Mouse (Mus musculus) kidney, adult 2 months (tissue): ENCODE data around the gene Zc3h18. TPM values are rescaled to one million over a fixed set of nuclear protein-coding genes. Genes with fewer than 3 reads are reported as not detected.
A peak's percentile ranks its signal among the peaks of the same experiment; 100 is the strongest.

Source experiments
- DNase-seq: peaks from one replicate; pipeline ENCODE4 v3.0.0; 2021
- H3K27ac ChIP-seq: fragments of 200-500 bp; 2 replicates; pipeline ENCODE4 v1.5.1; 2012; ENCODE audit warnings: low read depth, low read length, control low read depth, inconsistent platforms; ENCODE audit not compliant: insufficient read depth
- H3K27me3 ChIP-seq: fragments of 200-500 bp; replicated peaks from 2 replicates; pipeline ENCODE4 v1.6.1; 2012; ENCODE audit warnings: mild to moderate bottlenecking, moderate library complexity, low read length, inconsistent platforms; ENCODE audit not compliant: control insufficient read depth, insufficient read depth
- H3K36me3 ChIP-seq: fragments of 200-500 bp; 2 replicates; pipeline ENCODE4 v1.6.1; 2012; ENCODE audit warnings: mild to moderate bottlenecking, moderate library complexity, low read length, inconsistent platforms; ENCODE audit not compliant: control insufficient read depth, insufficient read depth
- H3K4me1 ChIP-seq: fragments of 200-500 bp; 2 replicates; pipeline ENCODE4 v1.6.1; 2011; ENCODE audit warnings: low read length; ENCODE audit not compliant: control insufficient read depth, insufficient read depth
- H3K4me3 ChIP-seq: fragments of 200-500 bp; 2 replicates; pipeline ENCODE4 v1.5.1; 2011; ENCODE audit warnings: mild to moderate bottlenecking, low read depth, low read length, control low read depth; ENCODE audit not compliant: insufficient read depth
- CTCF ChIP-seq: fragments of 200-500 bp; conservative IDR thresholded peaks from 2 replicates; pipeline ENCODE4 v1.5.1; 2011; ENCODE audit warnings: low read depth, mild to moderate bottlenecking, control low read depth, low read length, moderate library complexity, mixed read lengths; ENCODE audit not compliant: insufficient read depth, insufficient read length
- POLR2A ChIP-seq: fragments of 200-500 bp; IDR thresholded peaks from one replicate; pipeline ENCODE4 v1.6.1; 2011; ENCODE audit warnings: low read depth, low read length, control low read depth
- WGBS: fragments of 180-500 bp; shearing (Covaris S2); methylation state at CpG from one replicate; pipeline ENCODE4 v1.1.7; 2018; 5-methylcytosine and 5-hydroxymethylcytosine counted together
- polyA plus RNA-seq: library from polyadenylated mRNA; depleted of rRNA; stranded (reverse); fragments of >200 nt; gene quantifications from 2 replicates; pipeline ENCODE4 v1.2.3, GENCODE M21; 2012

The Zc3h18 gene
- polyA plus RNA-seq, 1 experiment: 23.3 TPM

GRCm38 (mm10) chr8:122405146-122405805 lies 28.9 kb downstream of the Zc3h18 start:
- H3K27me3 ChIP-seq: no peaks in the 10 kb centered on the region

GRCm38 (mm10) chr8:122407678-122408077 lies 31.3 kb downstream of the Zc3h18 start:
- Histone ChIP-seq H3K27me3 (no peaks in the 10 kb centered on the region), H3K36me3 (peaks cover 5% of the 10 kb centered on the region), H3K4me1 (peaks cover 4% of the 10 kb centered on the region; the same call in 1 of the 2 replicates), H3K4me3 (no peak overlapping the region), H3K27ac (no peak overlapping the region)
- DNase-seq: no peak
- WGBS: 86% methylated on average over 7 of the region's 7 CpGs
- no peak for TF ChIP-seq CTCF
- TF ChIP-seq POLR2A: no peak

More at GRCm38 (mm10) chr8:122405146-122405805, 28.9 kb downstream of the Zc3h18 start:
- WGBS: 54% methylated on average over 9 of the region's 9 CpGs
- TF ChIP-seq POLR2A: no peak
- TF ChIP-seq CTCF: no peak
- peaks cover 4% of the 10 kb centered on the region; the same call in 1 of the 2 replicates for H3K4me1 ChIP-seq
- peaks cover 7% of the 10 kb centered on the region; the same call in 1 of the 2 replicates for H3K36me3 ChIP-seq
- no peak overlapping the region for H3K4me3 ChIP-seq
- no peak overlapping the region for H3K27ac ChIP-seq
- DNase-seq: peak; percentile 86

GRCm38 (mm10) chr8:122414311-122414710 lies 37.9 kb downstream of the Zc3h18 start:
- 81% methylated on average over 9 of the region's 9 CpGs for WGBS
- DNase-seq: no peak
- peaks cover 5% of the 10 kb centered on the region for H3K36me3 ChIP-seq
- TF ChIP-seq CTCF (no peak), POLR2A (no peak)
- H3K4me1 ChIP-seq: 0 out of 2 replicates have a peak, but pooled peaks cover 3% of the 10 kb centered on the region
- H3K27me3 ChIP-seq: no peaks in the 10 kb centered on the region
- H3K4me3 ChIP-seq: no peak overlapping the region
- no peak overlapping the region for H3K27ac ChIP-seq

- H3K27me3 ChIP-seq: no peaks in the 10 kb centered on the region
- 78% methylated on average over 6 of the region's 6 CpGs for WGBS
- TF ChIP-seq POLR2A (no peak), CTCF (no peak)
- DNase-seq: no peak
- no peak overlapping the region for H3K27ac ChIP-seq
- peaks cover 5% of the 10 kb centered on the region for H3K36me3 ChIP-seq
- H3K4me1 ChIP-seq: 0 out of 2 replicates have a peak, but pooled peaks cover 3% of the 10 kb centered on the region
- H3K4me3 ChIP-seq: no peak overlapping the region
Observed at GRCm38 (mm10) chr8:122415554-122415953, 39.1 kb downstream of the Zc3h18 start.

GRCm38 (mm10) chr8:122419881-122420555 lies 43.6 kb downstream of the Zc3h18 start:
- Histone ChIP-seq H3K36me3 (peaks cover 4% of the 10 kb centered on the region; the same call in 1 of the 2 replicates), H3K27ac (no peak overlapping the region), H3K4me1 (0 out of 2 replicates have a peak, but pooled peaks cover 3% of the 10 kb centered on the region), H3K27me3 (no peaks in the 10 kb centered on the region), H3K4me3 (no peak overlapping the region)
- 62% methylated on average over 9 of the region's 9 CpGs for WGBS
- DNase-seq: no peak
- TF ChIP-seq POLR2A: no peak
- no peak for TF ChIP-seq CTCF

GRCm38 (mm10) chr8:122421376-122422070 lies 45.1 kb downstream of the Zc3h18 start, which contains the start of gene Il17c:
Gene Il17c, plus strand, starts transcription at chr8:122422020.
- no peaks in the 10 kb centered on the region for H3K27me3 ChIP-seq
- no peak within 1 kb of the TSS for H3K4me3 ChIP-seq
- DNase-seq: peak; percentile 64
- no peak within 1 kb of the TSS for H3K27ac ChIP-seq
- TF ChIP-seq CTCF (no peak), POLR2A (no peak)
- no peaks in the 10 kb centered on the region; the same call in none of the 2 replicates for H3K36me3 ChIP-seq
- 0 out of 2 replicates have a peak, but pooled peaks cover 3% of the 10 kb centered on the region for H3K4me1 ChIP-seq
- WGBS: 54% methylated on average over 14 of the region's 14 CpGs

- TF ChIP-seq POLR2A (no peak), CTCF (no peak)
- Histone ChIP-seq H3K27me3 (no peaks in the 10 kb centered on the region), H3K27ac (no peak overlapping the region)
Observed at GRCm38 (mm10) chr8:122423217-122423616, 46.8 kb downstream of the Zc3h18 start.

More at GRCm38 (mm10) chr8:122423217-122423616, 46.8 kb downstream of the Zc3h18 start:
- WGBS: 85% methylated on average over 24 of the region's 24 CpGs
- H3K4me1 ChIP-seq: no peaks in the 10 kb centered on the region
- no peak for DNase-seq
- no peaks in the 10 kb centered on the region; the same call in none of the 2 replicates for H3K36me3 ChIP-seq
- no peak overlapping the region for H3K4me3 ChIP-seq
